Mouse (Mus musculus) mouse embryonic stem cell (cell line): ENCODE measurements around the gene Apba2.

Experiments used
- in situ Hi-C, 2 experiments: fragments of 300-500 bp; cut with MboI; formaldehyde crosslinking; loops; 1 replicate in 1 of 2; 3 replicates in 1 of 2; pipeline ENCODE4 v1.14.3; 2019 to 2020; ENCODE audit warnings: low sequenced_read_pairs in 2 of 2, low pct_unique_long_range_greater_than_20kb in 1 of 2, mixed read lengths in 1 of 2; ENCODE audit not compliant: unreplicated experiment in 1 of 2

Gene Apba2

GRCm38 (mm10) chr7:64519091-64519490 lies 17.6 kb downstream of the Apba2 start:
- in situ Hi-C loops = loop anchor here in 1 of 2 experiments (10.0 to 25.0 kb wide), 2 partner anchors 74 to 218 kb away; no protein-coding TSS in a partner anchor

DNA sequence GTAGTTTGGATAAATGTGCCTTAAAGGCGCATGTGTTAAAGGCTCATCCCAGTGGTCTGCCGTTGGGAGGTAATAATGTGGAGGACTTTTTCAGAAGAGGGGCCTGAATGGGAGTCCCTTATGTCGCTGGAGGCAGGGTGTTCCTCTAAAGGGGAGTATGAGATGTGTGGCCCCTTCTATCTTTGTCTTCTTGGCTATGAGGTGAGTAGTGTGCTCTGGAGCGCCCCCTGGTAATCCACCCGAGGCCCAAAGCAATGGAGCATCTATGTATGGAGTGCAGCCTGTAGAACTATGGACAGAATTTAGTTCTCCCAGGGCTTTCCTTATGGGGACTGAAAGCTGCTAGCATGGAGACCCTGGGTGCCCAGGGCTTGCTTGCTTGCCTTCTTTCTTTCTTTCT lies 18.0 kb downstream of the Apba2 start:
- in situ Hi-C loops = loop anchor here in 1 of 2 experiments (10.0 to 25.0 kb wide), 2 partner anchors 75 to 218 kb away; no protein-coding TSS in a partner anchor

DNA sequence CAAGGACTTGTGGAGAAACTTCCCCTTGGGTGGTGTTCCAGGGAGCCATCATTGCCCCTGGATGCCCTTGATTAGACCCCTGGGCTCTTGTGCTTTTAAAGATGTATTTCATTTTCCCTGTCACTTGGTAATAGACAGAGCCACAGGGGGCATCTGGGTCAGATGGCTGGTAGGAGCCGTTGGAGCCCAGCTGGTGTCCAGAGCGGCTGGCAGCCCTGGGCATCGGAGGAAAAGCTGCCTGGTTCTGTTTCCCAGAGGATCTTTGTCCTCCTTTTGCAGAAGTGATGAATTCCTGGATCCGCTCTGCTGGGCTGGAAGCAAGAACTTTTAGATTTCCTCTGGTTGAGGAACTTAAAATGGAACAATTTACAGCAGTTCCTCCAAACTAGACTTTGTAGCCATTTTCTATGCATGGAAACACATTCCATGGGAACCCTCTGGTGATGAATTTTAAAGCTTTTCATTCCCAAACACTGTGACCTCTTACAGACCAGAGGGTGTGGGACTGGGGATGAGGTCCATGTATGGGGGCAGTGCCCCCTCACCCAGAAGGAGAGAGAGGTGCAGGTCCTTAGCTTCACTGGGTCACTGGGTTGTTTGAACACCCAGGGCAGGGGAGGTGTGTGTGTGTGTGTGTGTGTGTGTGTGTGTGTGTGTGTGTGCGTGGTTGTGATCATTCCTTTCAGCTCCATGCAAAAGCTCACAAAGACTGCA lies 20.3 kb downstream of the Apba2 start:
- in situ Hi-C loops = loop anchor here in 1 of 2 experiments (25.0 kb wide), 1 partner anchor 215 kb away; no protein-coding TSS in a partner anchor

GRCm38 (mm10) chr7:64522409-64522730 lies 20.9 kb downstream of the Apba2 start:
- in situ Hi-C loops = loop anchor here in 1 of 2 experiments (25.0 kb wide), 1 partner anchor 215 kb away; no protein-coding TSS in a partner anchor

GRCm38 (mm10) chr7:64531297-64531696 lies 29.8 kb downstream of the Apba2 start:
- in situ Hi-C loops = loop anchor here in 1 of 2 experiments (25.0 kb wide), 1 partner anchor 94 kb away; no protein-coding TSS in a partner anchor

GRCm38 (mm10) chr7:64533374-64533773 lies 31.9 kb downstream of the Apba2 start:
- in situ Hi-C loops = loop anchor here in 1 of 2 experiments (25.0 kb wide), 1 partner anchor 96 kb away; no protein-coding TSS in a partner anchor

GRCm38 (mm10) chr7:64535269-64535668 lies 33.8 kb downstream of the Apba2 start:
- in situ Hi-C loops = loop anchor here in 1 of 2 experiments (25.0 kb wide), 1 partner anchor 98 kb away; no protein-coding TSS in a partner anchor

GRCm38 (mm10) chr7:64539450-64540148 lies 38.1 kb downstream of the Apba2 start:
- in situ Hi-C loops = loop anchor here in 1 of 2 experiments (25.0 kb wide), 1 partner anchor 102 kb away; no protein-coding TSS in a partner anchor

DNA sequence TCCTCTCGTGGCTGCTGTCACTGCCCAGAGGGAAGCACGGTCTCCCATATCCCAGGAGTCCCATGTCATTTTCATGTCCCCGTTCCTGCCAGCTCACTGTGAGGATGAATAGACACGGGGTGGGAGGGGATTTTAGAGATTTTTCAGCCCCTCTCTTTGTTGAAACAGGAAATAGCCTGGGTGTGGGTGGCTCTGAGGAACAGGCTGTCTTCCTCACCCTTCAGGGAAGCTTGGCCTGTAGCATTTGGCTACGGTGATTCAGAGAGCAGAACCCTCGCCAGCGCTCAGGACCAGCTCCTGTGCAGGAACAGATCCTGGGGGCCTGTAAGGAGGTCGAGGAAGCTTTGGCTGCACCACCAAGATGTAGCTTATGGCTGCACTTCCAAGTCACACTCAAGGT lies 45.3 kb downstream of the Apba2 start:
- in situ Hi-C loops = loop anchor here in 1 of 2 experiments (25.0 kb wide), 1 partner anchor 110 kb away; no protein-coding TSS in a partner anchor

DNA sequence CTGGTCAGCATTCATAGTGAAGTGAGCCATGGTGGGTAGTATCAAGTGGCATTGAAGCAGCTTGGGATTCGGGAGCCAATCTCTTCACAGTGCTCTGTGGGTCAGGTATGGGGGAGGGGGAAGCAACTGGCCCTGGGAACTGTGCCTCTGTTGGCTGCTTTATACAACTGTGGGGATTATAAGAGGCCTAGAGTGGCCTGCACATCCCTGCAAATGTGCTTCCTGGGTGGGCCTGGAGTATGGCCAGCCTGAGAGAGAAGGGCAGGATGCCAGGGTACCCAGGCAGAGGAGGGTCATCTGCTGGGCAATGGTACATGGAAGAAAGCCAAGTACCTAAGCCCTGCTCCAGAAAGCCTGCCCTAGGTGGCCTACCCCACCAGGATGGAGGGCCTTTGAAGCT lies 49.4 kb downstream of the Apba2 start:
- in situ Hi-C loops = no loop called here

DNA sequence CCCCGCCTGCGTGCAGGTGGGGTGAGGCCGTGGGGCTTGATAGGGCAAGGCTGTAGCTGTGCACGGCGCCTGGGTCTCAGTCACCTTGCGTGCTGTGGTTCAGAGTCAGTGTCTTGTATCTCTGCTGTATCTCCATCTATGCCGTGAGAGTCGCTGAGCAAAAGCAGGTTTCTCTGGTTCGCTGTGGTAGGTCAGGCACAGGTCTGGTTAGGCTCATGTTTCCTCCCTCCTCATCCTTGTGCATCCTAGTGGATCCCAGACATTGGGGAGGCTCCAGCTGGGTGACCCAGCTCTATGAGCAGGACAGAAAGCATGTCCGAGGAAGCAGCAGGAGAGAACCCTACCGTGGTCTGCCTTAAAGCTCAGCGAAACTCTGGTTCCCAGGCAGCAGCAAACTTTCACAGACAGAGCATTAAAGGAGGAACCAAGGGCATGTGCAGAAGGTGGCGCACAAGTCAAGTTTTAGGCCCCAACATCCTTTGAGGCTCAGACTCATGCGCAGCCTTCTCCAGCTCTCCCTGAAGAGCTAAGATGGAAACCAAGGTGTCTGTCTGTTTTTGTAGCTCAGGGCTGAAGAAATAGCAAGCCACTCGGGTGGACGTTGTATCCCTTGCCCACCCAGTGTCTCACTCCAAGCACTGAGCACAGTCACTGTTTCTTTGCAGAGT lies 51.2 kb downstream of the Apba2 start:
- in situ Hi-C loops = no loop called here

- in situ Hi-C loops = no loop called here
Measured at GRCm38 (mm10) chr7:64561711-64562498, 60.4 kb downstream of the Apba2 start.

GRCm38 (mm10) chr7:64564891-64565571 lies 63.5 kb downstream of the Apba2 start:
- in situ Hi-C loops = no loop called here

DNA sequence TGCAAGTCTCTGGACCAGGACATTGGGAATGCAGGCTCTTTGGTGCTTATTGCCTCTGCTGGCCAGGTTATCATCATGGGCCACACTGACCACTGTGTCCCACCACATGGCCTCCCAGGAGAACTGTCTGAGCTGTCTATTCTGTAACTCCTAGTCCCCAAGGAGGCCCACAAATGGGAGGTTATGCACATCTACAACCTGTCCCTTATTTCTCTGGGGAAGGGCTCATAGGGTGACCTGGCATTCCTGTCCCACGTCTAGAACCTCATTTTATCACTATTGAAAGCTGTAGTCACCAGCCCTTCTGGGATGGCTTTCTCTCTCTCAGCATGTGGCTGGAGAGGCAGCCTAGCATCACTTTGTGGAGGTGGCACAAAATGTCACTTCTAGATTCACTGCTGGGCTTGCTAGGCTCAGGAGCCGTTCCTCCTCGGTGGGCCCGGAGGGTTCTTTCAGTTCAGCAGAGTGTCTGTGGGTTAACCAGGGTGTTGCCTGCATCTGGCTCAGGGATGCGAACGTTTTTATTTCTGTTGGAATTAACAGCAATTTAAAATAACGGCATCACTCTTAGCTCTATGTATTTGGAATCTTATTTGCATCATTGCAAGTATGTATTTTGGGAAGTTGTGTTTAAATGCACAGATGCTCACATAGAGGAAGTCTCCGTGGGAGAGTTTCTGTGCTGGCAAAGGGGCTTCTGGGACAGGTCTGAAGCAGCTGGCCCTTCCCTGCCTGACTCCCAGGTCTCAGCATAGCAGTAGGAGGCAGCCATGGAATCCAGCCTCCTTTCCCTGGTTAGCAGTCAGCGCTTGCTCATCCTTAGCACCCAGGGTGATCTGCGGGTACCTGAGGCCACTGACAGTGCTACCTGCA lies 65.1 kb downstream of the Apba2 start:
- in situ Hi-C loops = no loop called here

- in situ Hi-C loops = no loop called here
Measured at GRCm38 (mm10) chr7:64568722-64569121, 67.2 kb downstream of the Apba2 start.

- in situ Hi-C loops = no loop called here
Measured at GRCm38 (mm10) chr7:64569676-64570075, 68.2 kb downstream of the Apba2 start.

- in situ Hi-C loops = no loop called here
Measured at GRCm38 (mm10) chr7:64570914-64571313, 69.4 kb downstream of the Apba2 start.
